Mouse (Mus musculus): ENCODE measurements around the gene Tiam1.

Gene Tiam1

DNA sequence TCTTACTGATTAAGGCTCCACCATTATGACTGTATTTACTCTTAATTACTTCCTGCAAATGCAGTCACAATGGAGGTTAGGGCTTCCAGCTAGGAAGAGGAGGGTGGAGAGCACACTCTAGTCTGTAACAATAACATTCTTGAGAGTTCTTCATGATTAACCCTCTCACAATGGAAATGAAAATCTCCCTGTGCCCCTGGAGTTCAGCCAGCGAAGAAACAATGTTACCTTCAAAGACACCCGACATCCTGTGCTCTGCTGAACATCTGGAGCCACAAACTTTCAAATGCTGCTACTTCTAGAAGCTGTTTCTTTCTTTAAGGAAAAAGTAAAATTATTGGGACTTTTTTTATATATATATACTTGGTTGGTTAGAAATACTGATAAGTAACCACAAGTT, 395.7 kb downstream of the Tiam1 start:
- DNase-seq (ENCODE audit: low read depth in 1 of 2, low spot score in 2 of 2) = no peak

DNA sequence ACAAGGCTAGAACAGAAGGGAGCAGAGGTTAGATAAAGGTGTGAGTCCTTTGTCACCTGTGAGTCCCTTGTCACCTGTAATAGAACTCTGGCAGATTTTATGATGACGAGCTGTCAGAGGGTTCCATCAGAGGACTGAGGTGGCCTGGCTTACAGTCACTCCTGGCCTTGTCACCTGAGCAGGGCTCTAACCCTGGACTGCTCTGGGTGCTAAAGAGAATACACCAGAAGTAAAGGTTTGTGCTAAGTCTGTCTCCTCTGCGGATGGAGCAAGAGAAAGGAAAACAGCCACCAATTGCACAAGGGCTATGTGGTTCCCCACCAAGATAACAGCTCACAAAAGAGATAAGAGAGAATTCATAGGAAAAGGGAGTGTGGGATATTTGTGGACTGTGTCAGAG, 404.0 kb downstream of the Tiam1 start:
- no peak for DNase-seq (ENCODE audit: low read depth in 1 of 2, low spot score in 2 of 2)

DNA sequence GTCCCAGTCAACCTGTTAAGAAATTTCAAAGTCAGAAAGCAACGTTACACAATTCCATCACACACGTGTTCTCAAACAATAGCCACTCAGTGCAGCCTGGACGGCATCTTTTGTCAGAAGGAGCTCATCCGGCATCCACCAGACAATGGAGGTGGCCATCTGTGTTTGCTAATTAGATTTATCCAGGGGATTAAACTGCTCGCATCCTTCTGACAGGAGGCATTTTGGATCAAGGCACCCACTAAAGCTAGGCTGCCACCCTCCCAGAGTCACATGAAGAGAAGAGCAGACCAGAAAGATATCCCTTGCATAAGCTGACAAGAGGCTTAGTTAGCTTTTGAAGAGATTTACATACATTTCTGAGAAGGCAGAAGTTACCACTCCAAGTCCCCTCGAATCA, 404.6 kb downstream of the Tiam1 start:
- no peak for DNase-seq (ENCODE audit: low read depth in 1 of 2, low spot score in 2 of 2)
